Mouse (Mus musculus): ENCODE data around the gene Gphn. TPM values are rescaled to one million over a fixed set of nuclear protein-coding genes. Genes with fewer than 3 reads are reported as not detected.

Gene Gphn
- total and polyA plus RNA-seq, 3 experiments, result 13.9 to 22.4 (median 18.2) TPM

GRCm38 (mm10) chr12:78681048-78681447 lies 454.9 kb downstream of the Gphn start:
- no peak overlapping the region for H3K9ac ChIP-seq (ENCODE audit: insufficient read depth, low read depth)
- peaks cover 0 to 11% of the 10 kb centered on the region in 2 experiments; a peak in 2 of 4 replicates for H3K4me1 ChIP-seq (ENCODE audit: control insufficient read depth in 1 of 2, insufficient read depth in 2 of 2)
- no peak for DNase-seq (ENCODE audit: extremely low read depth)
- H3K9me3 ChIP-seq (replicated peaks; ENCODE audit: low read length), result no peaks in the 10 kb centered on the region
- H3K27me3 ChIP-seq (replicated peaks), result no peaks in the 10 kb centered on the region
- no peak overlapping the region for H3K4me3 ChIP-seq (replicated peaks in 1 of 3; ENCODE audit: low read depth in 2 of 3, low read length in 2 of 3, poor library complexity in 1 of 3)
- dilution Hi-C loops (cut with MboI; ENCODE audit: extremely low pct_ligation_motif_present, extremely low pct_unique_long_range_greater_than_20kb, low sequenced_read_pairs), result no loop called here
- H3K4me2 ChIP-seq (ENCODE audit: insufficient read depth, low read depth, poor library complexity, severe bottlenecking), result no peak overlapping the region
- peaks cover 0 to 2% of the 10 kb centered on the region in 2 experiments for H3K36me3 ChIP-seq (replicated peaks in 1 of 2; ENCODE audit: control insufficient read depth in 1 of 2, insufficient read depth in 1 of 2, low read length in 1 of 2)
- TF ChIP-seq CHD2 (IDR thresholded peaks at IDR 0.05; ENCODE audit: low read length) (no peak), BHLHE40 (IDR thresholded peaks at IDR 0.05; ENCODE audit: low read depth, low read length) (no peak), HCFC1 (IDR thresholded peaks at IDR 0.05; ENCODE audit: low read depth, low read length) (no peak), NELFE (IDR thresholded peaks at IDR 0.05; ENCODE audit: low read depth, low read length) (no peak), ETS1 (conservative IDR thresholded peaks at IDR 0.05; ENCODE audit: low read depth, low read length) (no peak), EP300 (IDR thresholded peaks at IDR 0.05; ENCODE audit: low read length) (no peak), GABPA (IDR thresholded peaks at IDR 0.05; ENCODE audit: insufficient replicate concordance, low read depth, low read length) (no peak), ZC3H11A (IDR thresholded peaks at IDR 0.05; ENCODE audit: low read depth, low read length) (no peak), SMC3 (IDR thresholded peaks at IDR 0.05; ENCODE audit: low read depth, low read length) (no peak)
- no peak overlapping the region for H3K27ac ChIP-seq (ENCODE audit: insufficient read depth, low read depth)
- H3K79me2 ChIP-seq (replicated peaks; ENCODE audit: control insufficient read depth, extremely low read depth, insufficient read depth, poor library complexity, severe bottlenecking), result no peaks in the 10 kb centered on the region
- in situ Hi-C loops (cut with MboI; ENCODE audit: low pct_ligation_motif_present, low pct_unique_long_range_greater_than_20kb, low sequenced_read_pairs), result no loop called here

- peaks cover 0 to 11% of the 10 kb centered on the region in 2 experiments; a peak in 2 of 4 replicates for H3K4me1 ChIP-seq (ENCODE audit: control insufficient read depth in 1 of 2, insufficient read depth in 2 of 2)
- no peak overlapping the region for H3K4me3 ChIP-seq (replicated peaks in 1 of 3; ENCODE audit: low read depth in 2 of 3, low read length in 2 of 3, poor library complexity in 1 of 3)
- peaks cover 0 to 2% of the 10 kb centered on the region in 2 experiments for H3K36me3 ChIP-seq (replicated peaks in 1 of 2; ENCODE audit: control insufficient read depth in 1 of 2, insufficient read depth in 1 of 2, low read length in 1 of 2)
- H3K9me3 ChIP-seq (replicated peaks; ENCODE audit: low read length), result no peaks in the 10 kb centered on the region
- no peak for TF ChIP-seq ZNF384 (IDR thresholded peaks at IDR 0.05; ENCODE audit: low read depth, low read length)
- no peak for TF ChIP-seq NELFE (IDR thresholded peaks at IDR 0.05; ENCODE audit: low read depth, low read length)
- no peak for TF ChIP-seq MAZ (IDR thresholded peaks at IDR 0.05; ENCODE audit: low read depth, low read length)
- TF ChIP-seq SIN3A (IDR thresholded peaks at IDR 0.05; ENCODE audit: low read length), result no peak
- no peak for TF ChIP-seq BHLHE40 (IDR thresholded peaks at IDR 0.05; ENCODE audit: low read depth, low read length)
- TF ChIP-seq EP300 (IDR thresholded peaks at IDR 0.05; ENCODE audit: low read length), result no peak
- TF ChIP-seq RAD21 (IDR thresholded peaks at IDR 0.05; ENCODE audit: low read depth, low read length), result no peak
- TF ChIP-seq MEF2A (IDR thresholded peaks at IDR 0.05; ENCODE audit: borderline replicate concordance, low read depth, low read length), result no peak
- TF ChIP-seq RCOR1 (conservative IDR thresholded peaks at IDR 0.05; ENCODE audit: low read depth, low read length), result no peak
- TF ChIP-seq ZKSCAN1 (IDR thresholded peaks at IDR 0.05; ENCODE audit: borderline replicate concordance, low read depth, low read length), result no peak
- TF ChIP-seq TCF12 (IDR thresholded peaks at IDR 0.05; ENCODE audit: low read depth, low read length), result no peak
- TF ChIP-seq TBP (conservative IDR thresholded peaks at IDR 0.05; ENCODE audit: low read depth, low read length), result no peak
- no peak for TF ChIP-seq GABPA (IDR thresholded peaks at IDR 0.05; ENCODE audit: insufficient replicate concordance, low read depth, low read length)
- no peak for TF ChIP-seq POLR2AphosphoS2 (IDR thresholded peaks at IDR 0.05; ENCODE audit: low read depth, low read length)
- no peak for TF ChIP-seq USF1 (IDR thresholded peaks at IDR 0.05; ENCODE audit: low read depth, low read length)
- TF ChIP-seq ETS1 (conservative IDR thresholded peaks at IDR 0.05; ENCODE audit: low read depth, low read length), result no peak
- TF ChIP-seq E2F4 (IDR thresholded peaks at IDR 0.05; ENCODE audit: insufficient replicate concordance, low read depth, low read length), result no peak
- no peak overlapping the region for H3K4me2 ChIP-seq (ENCODE audit: insufficient read depth, low read depth, poor library complexity, severe bottlenecking)
- no peak overlapping the region for H3K9ac ChIP-seq (ENCODE audit: insufficient read depth, low read depth)
- in situ Hi-C loops (cut with MboI; ENCODE audit: low pct_ligation_motif_present, low pct_unique_long_range_greater_than_20kb, low sequenced_read_pairs) (no loop called here), dilution Hi-C loops (cut with MboI; ENCODE audit: extremely low pct_ligation_motif_present, extremely low pct_unique_long_range_greater_than_20kb, low sequenced_read_pairs) (no loop called here)
- no peaks in the 10 kb centered on the region for H3K79me2 ChIP-seq (replicated peaks; ENCODE audit: control insufficient read depth, extremely low read depth, insufficient read depth, poor library complexity, severe bottlenecking)
- DNase-seq (ENCODE audit: extremely low read depth), result peak; percentile 3
- H3K27ac ChIP-seq (ENCODE audit: insufficient read depth, low read depth), result no peak overlapping the region
- H3K27me3 ChIP-seq (replicated peaks), result no peaks in the 10 kb centered on the region
These were observed 456.1 kb downstream of the Gphn start for GRCm38 (mm10) chr12:78682279-78682678.
